Comparison of ENCODE assay signal across 9 mouse cellular contexts in genomic region chr19:8578293-8578969, GRCm38 (mm10). TPM values are rescaled to one million over a fixed set of nuclear protein-coding genes. Genes with fewer than 3 reads are reported as not detected.
A peak's percentile ranks its signal among the peaks of the same experiment; 100 is the strongest.
DNase-seq lines count a peak whose midpoint lies in the region; ATAC-seq and TF ChIP-seq lines count a peak whose summit lies in the region.
"Had no signal": no experiment of that assay in that cellular context is flagged by ENCODE, and none has a peak within 500 bp of the region (broad histone marks: within the 10 kb centered on the region; RNA-seq: fewer than 3 reads in every experiment).

No protein-coding gene starts in this region.

- no peaks in the 10 kb centered on the region for H3K9me3 ChIP-seq in heart, embryonic 10.5 days
- no peaks in the 10 kb centered on the region for H3K9me3 ChIP-seq in kidney, embryonic 16.5 days (ENCODE audit: low read length)
- no peaks in the 10 kb centered on the region for H3K9me3 ChIP-seq in limb, embryonic 14.5 days (ENCODE audit: control insufficient read depth, low read length)
- H3K9me3 ChIP-seq in midbrain, embryonic 16.5 days (replicated peaks; ENCODE audit: control insufficient read depth, low read length, poor library complexity, severe bottlenecking), result no peaks in the 10 kb centered on the region
- H3K9me3 ChIP-seq in stomach, postnatal 0 days (ENCODE audit: control insufficient read depth, low read length), result no peaks in the 10 kb centered on the region

- DNase-seq in A20 (ENCODE audit: low read depth, low spot score), result peak; percentile 56
- peak; percentile 47 for DNase-seq in adrenal gland, adult 2 months
- DNase-seq in embryo, embryonic 9.5 days (ENCODE audit: extremely low spot score), result peak; percentile 63
- DNase-seq in heart, embryonic 10.5 days (ENCODE audit: low spot score), result peak; percentile 83
- DNase-seq in limb, embryonic 14.5 days (ENCODE audit: low spot score), result peak; percentile 69
- peak; percentile 57 for DNase-seq in stomach, postnatal 0 days (ENCODE audit: low spot score)

- ATAC-seq in kidney, embryonic 16.5 days (ENCODE audit: low FRiP score, low TSS enrichment), result peak; percentile 78
- peak; percentile 81 for ATAC-seq in limb, embryonic 14.5 days (ENCODE audit: low FRiP score, low read depth)
- peak; percentile 78 for ATAC-seq in midbrain, embryonic 16.5 days
- peak; percentile 79; the same call in 1 of the 2 replicates for ATAC-seq in stomach, postnatal 0 days (ENCODE audit: low FRiP score, low TSS enrichment)

- no peaks in the 10 kb centered on the region for H3K36me3 ChIP-seq in heart, embryonic 10.5 days
- no peaks in the 10 kb centered on the region for H3K36me3 ChIP-seq in kidney, embryonic 16.5 days (ENCODE audit: insufficient read depth, low read length)
- no peaks in the 10 kb centered on the region for H3K36me3 ChIP-seq in limb, embryonic 14.5 days (ENCODE audit: control insufficient read depth, insufficient read depth, low read length)
- no peaks in the 10 kb centered on the region for H3K36me3 ChIP-seq in midbrain, embryonic 16.5 days (ENCODE audit: control insufficient read depth, insufficient read depth, low read length)
- no peaks in the 10 kb centered on the region for H3K36me3 ChIP-seq in stomach, postnatal 0 days (ENCODE audit: control insufficient read depth, insufficient read depth, low read length)

- peak; percentile 30; the same call in 1 of the 2 replicates for TF ChIP-seq POLR2A in limb, embryonic 14.5 days (IDR thresholded peaks at IDR 0.05; ENCODE audit: borderline replicate concordance, extremely low read depth, insufficient read depth, insufficient read length)

- no peak for TF ChIP-seq EP300 in stomach, postnatal 0 days (optimal IDR thresholded peaks at IDR 0.05)

- H3K27ac ChIP-seq in heart, embryonic 10.5 days, result peak overlapping the region; percentile 76
- no peak overlapping the region for H3K27ac ChIP-seq in kidney, embryonic 16.5 days (ENCODE audit: low read length)
- peak overlapping the region; percentile 13; the same call in 1 of the 2 replicates for H3K27ac ChIP-seq in limb, embryonic 14.5 days (replicated peaks; ENCODE audit: low read depth, low read length)
- peak overlapping the region; percentile 53; the same call in 1 of the 2 replicates for H3K27ac ChIP-seq in midbrain, embryonic 16.5 days (ENCODE audit: low read length)
- H3K27ac ChIP-seq in stomach, postnatal 0 days (replicated peaks), result 0 out of 2 replicates have a peak overlapping the region, but pooled peaks have one; percentile 35

- peak; percentile 99 for TF ChIP-seq CTCF in stomach, postnatal 0 days (IDR thresholded peaks at IDR 0.05; ENCODE audit: low read depth)

- H3K4me3 ChIP-seq in heart, embryonic 10.5 days, result peak overlapping the region; percentile 56
- peak overlapping the region; percentile 44 for H3K4me3 ChIP-seq in kidney, embryonic 16.5 days (ENCODE audit: low read length)
- peak overlapping the region; percentile 34 for H3K4me3 ChIP-seq in limb, embryonic 14.5 days (replicated peaks; ENCODE audit: low read length)
- peak overlapping the region; percentile 39 for H3K4me3 ChIP-seq in midbrain, embryonic 16.5 days (ENCODE audit: low read depth, low read length)
- peak overlapping the region; percentile 36 for H3K4me3 ChIP-seq in stomach, postnatal 0 days (ENCODE audit: low read depth, low read length)

- 0 out of 2 replicates have a peak, but pooled peaks cover 5% of the 10 kb centered on the region for H3K27me3 ChIP-seq in heart, embryonic 10.5 days (ENCODE audit: insufficient read depth, poor library complexity, severe bottlenecking)
- H3K27me3 ChIP-seq in kidney, embryonic 16.5 days (ENCODE audit: insufficient read depth, low read length), result no peaks in the 10 kb centered on the region
- no peaks in the 10 kb centered on the region for H3K27me3 ChIP-seq in limb, embryonic 14.5 days (ENCODE audit: control insufficient read depth, insufficient read depth, low read length)
- no peaks in the 10 kb centered on the region for H3K27me3 ChIP-seq in midbrain, embryonic 16.5 days (ENCODE audit: control insufficient read depth, insufficient read depth, low read depth, low read length)
- H3K27me3 ChIP-seq in stomach, postnatal 0 days (ENCODE audit: control insufficient read depth, insufficient read depth, low read length), result no peaks in the 10 kb centered on the region

- 8% methylated on average over 24 of the region's 24 CpGs for WGBS in heart, embryonic 10.5 days
- WGBS in kidney, embryonic 16.5 days, result 7% methylated on average over 24 of the region's 24 CpGs
- WGBS in limb, embryonic 14.5 days, result 6% methylated on average over 24 of the region's 24 CpGs
- WGBS in midbrain, embryonic 16.5 days, result 6% methylated on average over 24 of the region's 24 CpGs
- WGBS in stomach, postnatal 0 days, result 11% methylated on average over 24 of the region's 24 CpGs

- peak overlapping the region; percentile 63 for H3K9ac ChIP-seq in kidney, embryonic 16.5 days (replicated peaks; ENCODE audit: low read length)
- H3K9ac ChIP-seq in limb, embryonic 14.5 days (ENCODE audit: low read depth, low read length, severe bottlenecking), result peak overlapping the region; percentile 51
- H3K9ac ChIP-seq in midbrain, embryonic 16.5 days (ENCODE audit: low read depth, low read length), result peak overlapping the region; percentile 64
- peak overlapping the region; percentile 8; the same call in 1 of the 2 replicates for H3K9ac ChIP-seq in stomach, postnatal 0 days (ENCODE audit: low read length)

- peak overlapping the region; percentile 72 for H3K4me2 ChIP-seq in kidney, embryonic 16.5 days (replicated peaks; ENCODE audit: low read depth, low read length)
- H3K4me2 ChIP-seq in limb, embryonic 14.5 days (replicated peaks; ENCODE audit: low read depth, low read length, severe bottlenecking), result peak overlapping the region; percentile 76
- peak overlapping the region; percentile 85 for H3K4me2 ChIP-seq in midbrain, embryonic 16.5 days (ENCODE audit: low read length)
- peak overlapping the region; percentile 53 for H3K4me2 ChIP-seq in stomach, postnatal 0 days (replicated peaks; ENCODE audit: low read depth)

- H3K4me1 ChIP-seq in heart, embryonic 10.5 days, result peaks cover 5% of the 10 kb centered on the region; the same call in 1 of the 2 replicates
- H3K4me1 ChIP-seq in kidney, embryonic 16.5 days (ENCODE audit: insufficient read depth, low read length), result no peaks in the 10 kb centered on the region
- H3K4me1 ChIP-seq in limb, embryonic 14.5 days (ENCODE audit: control insufficient read depth, insufficient read depth, low read length), result peaks cover 3% of the 10 kb centered on the region
- peaks cover 9% of the 10 kb centered on the region for H3K4me1 ChIP-seq in midbrain, embryonic 16.5 days (ENCODE audit: control insufficient read depth, insufficient read depth, low read length)
- H3K4me1 ChIP-seq in stomach, postnatal 0 days (replicated peaks; ENCODE audit: control insufficient read depth, insufficient read depth), result no peaks in the 10 kb centered on the region

RNA-seq across cellular contexts. Expression of gene Slc22a8, which starts 12.6 kb away (rescaled TPM):
- under 1 TPM; 0.17 to 0.31 TPM for total RNA-seq in adrenal gland, adult 2 months (2021)
- polyA plus RNA-seq in adrenal gland, adult 2 months (2012; rRNA removed), result 0.27 and 0.34 TPM in 2 replicates
- polyA plus RNA-seq in heart, embryonic 10.5 days (2016; fragmentation: Nextera tagmentation; extraction: Ambion mirVana), result 0.23 and 0.48 TPM in 2 replicates
- polyA plus RNA-seq in kidney, embryonic 16.5 days (2015; fragmentation: Nextera tagmentation; extraction: Ambion mirVana), result 15.7 and 16.3 TPM in 2 replicates
- polyA plus RNA-seq in limb, embryonic 14.5 days (2012; rRNA removed), result 0.03 TPM in 1 of 2 replicates, not detected in the other
- not detected in 2 replicates for polyA plus RNA-seq in limb, embryonic 14.5 days (2014; fragmentation: Nextera tagmentation; extraction: Ambion mirVana)
- polyA plus RNA-seq in midbrain, embryonic 16.5 days (2015; fragmentation: Nextera tagmentation; extraction: Ambion mirVana), result 11.7 and 13.6 TPM in 2 replicates
- 0.06 TPM in 1 of 2 replicates, not detected in the other for polyA plus RNA-seq in stomach, postnatal 0 days (2015; fragmentation: Nextera tagmentation; extraction: Ambion mirVana)

RNA-seq across cellular contexts. Expression of gene Slc22a6, which starts 39.4 kb away (rescaled TPM):
- not detected for total RNA-seq in adrenal gland, adult 2 months (2021)
- 0.06 TPM in 1 of 2 replicates, not detected in the other for polyA plus RNA-seq in adrenal gland, adult 2 months (2012; rRNA removed)
- 0.04 TPM in 1 of 2 replicates, not detected in the other for polyA plus RNA-seq in heart, embryonic 10.5 days (2016; fragmentation: Nextera tagmentation; extraction: Ambion mirVana)
- 48.8 and 59.4 TPM in 2 replicates for polyA plus RNA-seq in kidney, embryonic 16.5 days (2015; fragmentation: Nextera tagmentation; extraction: Ambion mirVana)
- polyA plus RNA-seq in limb, embryonic 14.5 days (2012; rRNA removed), result 0.03 and 0.15 TPM in 2 replicates
- not detected in 2 replicates for polyA plus RNA-seq in limb, embryonic 14.5 days (2014; fragmentation: Nextera tagmentation; extraction: Ambion mirVana)
- polyA plus RNA-seq in midbrain, embryonic 16.5 days (2015; fragmentation: Nextera tagmentation; extraction: Ambion mirVana), result 9.2 and 10.0 TPM in 2 replicates
- polyA plus RNA-seq in stomach, postnatal 0 days (2015; fragmentation: Nextera tagmentation; extraction: Ambion mirVana), result not detected in 2 replicates
- polyA plus RNA-seq: gonadal fat pad, adult 2 months had no signal

Comparison
In these comparisons a context has a peak if more than half of its experiments do, and no peak if none do; other contexts are left out.
1. H3K9ac ChIP-seq: peak in every context shown above with its lines; median percentile 64 in midbrain, embryonic 16.5 days; 63 in kidney, embryonic 16.5 days; 51 in limb, embryonic 14.5 days; 8 in stomach, postnatal 0 days.